Mouse (Mus musculus) embryo, embryonic 10 days (tissue): ENCODE results near the gene Mtmr6.
"Not testable (repeated sequence)": the region's sequence is repeated elsewhere in the genome, so short reads cannot be mapped to it uniquely, and the experiment has no call there.

Experiments
- DNase-seq: peaks from one replicate; pipeline ENCODE4 v3.0.0-alpha.2; 2015; ENCODE audit warnings: low spot score

The Mtmr6 gene

GRCm38 (mm10) chr14:60295531-60295930 is 30.5 kb downstream of the Mtmr6 start:
- no peak for DNase-seq

GRCm38 (mm10) chr14:60300224-60300991 is 35.4 kb downstream of the Mtmr6 start:
- peak; percentile 26 for DNase-seq

- no peak for DNase-seq
These were observed 36.0 kb downstream of the Mtmr6 start for GRCm38 (mm10) chr14:60301024-60301423.

- DNase-seq: no peak
These were observed 37.4 kb downstream of the Mtmr6 start for GRCm38 (mm10) chr14:60302441-60302840.

GRCm38 (mm10) chr14:60304441-60305220 is 39.6 kb downstream of the Mtmr6 start:
- no peak for DNase-seq

GRCm38 (mm10) chr14:60308113-60308512 is 43.1 kb downstream of the Mtmr6 start:
- DNase-seq: peak; percentile 13

GRCm38 (mm10) chr14:60310691-60311090 is 45.7 kb downstream of the Mtmr6 start:
- DNase-seq: no peak

GRCm38 (mm10) chr14:60319231-60319630 is 54.2 kb downstream of the Mtmr6 start:
- DNase-seq: no peak

GRCm38 (mm10) chr14:60320813-60321212 is 55.8 kb downstream of the Mtmr6 start:
- DNase-seq: no peak

GRCm38 (mm10) chr14:60340001-60340400 is 75.0 kb downstream of the Mtmr6 start:
- not testable (repeated sequence) for DNase-seq

- DNase-seq: no peak
These were observed 75.5 kb downstream of the Mtmr6 start for GRCm38 (mm10) chr14:60340570-60340969.

GRCm38 (mm10) chr14:60345326-60345876 is 80.4 kb downstream of the Mtmr6 start:
- no peak for DNase-seq
